Mouse (Mus musculus) forebrain, embryonic 16.5 days (tissue): ENCODE measurements at regions not wholly inside any gene's neighbourhood (a gene's known extent, or its start where the extent isn't known, plus 50 kb on each side); places are given as distances from the start of the nearest gene placed in this dataset.
"Not testable (repeated sequence)": the region's sequence is repeated elsewhere in the genome, so short reads cannot be mapped to it uniquely, and the experiment has no call there.

Experiments
- ATAC-seq: fragments of 200-750 bp; cut with Nextera tagmentation; 2 replicates; pipeline ENCODE4 v1.8.0; 2017; ENCODE audit warnings: mild to moderate bottlenecking, moderate library complexity
- H3K27ac ChIP-seq: fragments of 300-500 bp; sonication (generic); 2 replicates; pipeline ENCODE4 v1.5.1; 2014; ENCODE audit warnings: low read length, control low read depth
- H3K27me3 ChIP-seq: fragments of 300-500 bp; sonication (generic); replicated peaks from 2 replicates; pipeline ENCODE4 v1.6.1; 2014; ENCODE audit warnings: low read length; ENCODE audit not compliant: control insufficient read depth, insufficient read depth
- H3K36me3 ChIP-seq: fragments of 300-500 bp; sonication (generic); 2 replicates; pipeline ENCODE4 v1.6.1; 2014; ENCODE audit not compliant: control insufficient read depth, insufficient read depth
- H3K4me1 ChIP-seq: fragments of 300-500 bp; sonication (generic); replicated peaks from 2 replicates; pipeline ENCODE4 v1.6.1; 2014; ENCODE audit warnings: low read length; ENCODE audit not compliant: control insufficient read depth, insufficient read depth
- H3K4me2 ChIP-seq: fragments of 300-500 bp; sonication (generic); 2 replicates; pipeline ENCODE4 v1.6.1; 2014; ENCODE audit warnings: mild to moderate bottlenecking, low read length, control low read depth
- H3K4me3 ChIP-seq: fragments of 300-500 bp; sonication (generic); replicated peaks from 2 replicates; pipeline ENCODE4 v1.5.1; 2014; ENCODE audit warnings: mild to moderate bottlenecking, low read length, control low read depth
- H3K9ac ChIP-seq: fragments of 300-500 bp; sonication (generic); replicated peaks from 2 replicates; pipeline ENCODE4 v1.6.1; 2014; ENCODE audit warnings: low read depth, low read length, control low read depth
- H3K9me3 ChIP-seq: fragments of 300-500 bp; sonication (generic); 2 replicates; pipeline ENCODE4 v1.6.1; 2016; ENCODE audit warnings: low read length; ENCODE audit not compliant: control insufficient read depth
- WGBS: fragments of 180-500 bp; shearing (Covaris S2); extraction: QIAGEN DNeasy Blood & Tissue Kit; methylation state at CpG from one replicate; pipeline ENCODE4 v1.1.7; 2014; 5-methylcytosine and 5-hydroxymethylcytosine counted together

GRCm38 (mm10) chr3:57951438-57951837, 103.6 kb upstream of the Pfn2 start:
- H3K4me1 ChIP-seq = peaks cover 7% of the 10 kb centered on the region
- H3K27ac ChIP-seq = no peak overlapping the region

GRCm38 (mm10) chr3:57957352-57957751, 109.5 kb upstream of the Pfn2 start:
- Histone ChIP-seq H3K9ac (no peak overlapping the region), H3K36me3 (no peaks in the 10 kb centered on the region), H3K27me3 (no peaks in the 10 kb centered on the region), H3K9me3 (peaks cover 3% of the 10 kb centered on the region; the same call in 1 of the 2 replicates), H3K4me2 (no peak overlapping the region), H3K4me1 (no peaks in the 10 kb centered on the region), H3K27ac (no peak overlapping the region), H3K4me3 (no peak overlapping the region)
- ATAC-seq = 0 out of 2 replicates have a peak, but pooled peaks have one; percentile 45
- WGBS = 84% methylated on average over 4 of the region's 4 CpGs

More at GRCm38 (mm10) chr3:57951438-57951837, 103.6 kb upstream of the Pfn2 start:
- H3K4me2 ChIP-seq = no peak overlapping the region
- H3K36me3 ChIP-seq = no peaks in the 10 kb centered on the region
- no peaks in the 10 kb centered on the region for H3K27me3 ChIP-seq
- no peaks in the 10 kb centered on the region for H3K9me3 ChIP-seq
- ATAC-seq = no peak
- H3K9ac ChIP-seq = no peak overlapping the region
- H3K4me3 ChIP-seq = no peak overlapping the region
- WGBS = 7% methylated on average over 5 of the region's 5 CpGs

- no peaks in the 10 kb centered on the region for H3K36me3 ChIP-seq
- H3K4me3 ChIP-seq = no peak overlapping the region
- H3K9ac ChIP-seq = no peak overlapping the region
- no peaks in the 10 kb centered on the region for H3K27me3 ChIP-seq
- H3K9me3 ChIP-seq = peaks cover 3% of the 10 kb centered on the region; the same call in 1 of the 2 replicates
- H3K4me1 ChIP-seq = no peaks in the 10 kb centered on the region
- no peak for ATAC-seq
- WGBS = 88% methylated on average over 7 of the region's 7 CpGs
- H3K27ac ChIP-seq = no peak overlapping the region
- H3K4me2 ChIP-seq = no peak overlapping the region
Measured at GRCm38 (mm10) chr3:57963965-57964364, 116.1 kb upstream of the Pfn2 start.

- WGBS = 86% methylated on average over 2 of the region's 2 CpGs
- not testable (repeated sequence) for H3K9me3 ChIP-seq, H3K27ac ChIP-seq, H3K4me1 ChIP-seq, H3K27me3 ChIP-seq, H3K9ac ChIP-seq, H3K4me2 ChIP-seq, H3K4me3 ChIP-seq, H3K36me3 ChIP-seq, ATAC-seq
Measured at GRCm38 (mm10) chr3:57970614-57971013, 122.7 kb upstream of the Pfn2 start.

- ATAC-seq = peak; percentile 67
- Histone ChIP-seq H3K4me1 (peaks cover 3% of the 10 kb centered on the region; the same call in 1 of the 2 replicates), H3K9ac (no peak overlapping the region), H3K27me3 (no peaks in the 10 kb centered on the region), H3K4me3 (no peak overlapping the region), H3K36me3 (no peaks in the 10 kb centered on the region), H3K27ac (no peak overlapping the region), H3K9me3 (no peaks in the 10 kb centered on the region), H3K4me2 (no peak overlapping the region)
- WGBS = 47% methylated on average over 6 of the region's 6 CpGs
Measured at GRCm38 (mm10) chr3:57972469-57973245, 124.8 kb upstream of the Pfn2 start.

- Histone ChIP-seq H3K27me3 (no peaks in the 10 kb centered on the region), H3K27ac (no peak overlapping the region), H3K4me1 (peaks cover 3% of the 10 kb centered on the region; the same call in 1 of the 2 replicates), H3K9ac (no peak overlapping the region), H3K4me3 (no peak overlapping the region), H3K4me2 (no peak overlapping the region), H3K36me3 (no peaks in the 10 kb centered on the region), H3K9me3 (no peaks in the 10 kb centered on the region)
- ATAC-seq = no peak
- WGBS = 83% methylated on average over 3 of the region's 3 CpGs
Measured at GRCm38 (mm10) chr3:57973546-57973945, 125.7 kb upstream of the Pfn2 start.

- H3K27ac ChIP-seq = no peak overlapping the region
- H3K4me1 ChIP-seq = peaks cover 3% of the 10 kb centered on the region; the same call in 1 of the 2 replicates
- no peaks in the 10 kb centered on the region for H3K9me3 ChIP-seq
- no peak for ATAC-seq
- no peaks in the 10 kb centered on the region for H3K36me3 ChIP-seq
- 68% methylated on average over 5 of the region's 5 CpGs for WGBS
- no peak overlapping the region for H3K9ac ChIP-seq
- no peak overlapping the region for H3K4me3 ChIP-seq
- no peaks in the 10 kb centered on the region for H3K27me3 ChIP-seq
- no peak overlapping the region for H3K4me2 ChIP-seq
Measured at GRCm38 (mm10) chr3:57975379-57975778, 127.5 kb upstream of the Pfn2 start.

GRCm38 (mm10) chr3:57976640-57977229, 128.9 kb upstream of the Pfn2 start:
- no peak for ATAC-seq
- Histone ChIP-seq H3K9ac (no peak overlapping the region), H3K4me3 (no peak overlapping the region), H3K27ac (no peak overlapping the region), H3K36me3 (no peaks in the 10 kb centered on the region), H3K27me3 (no peaks in the 10 kb centered on the region), H3K4me2 (no peak overlapping the region), H3K4me1 (peaks cover 3% of the 10 kb centered on the region; the same call in 1 of the 2 replicates), H3K9me3 (no peaks in the 10 kb centered on the region)
- 85% methylated on average over 5 of the region's 5 CpGs for WGBS

GRCm38 (mm10) chr3:57988175-57988574, 140.3 kb upstream of the Pfn2 start:
- no peak for ATAC-seq
- no peak overlapping the region for H3K4me3 ChIP-seq
- no peaks in the 10 kb centered on the region for H3K9me3 ChIP-seq
- no peak overlapping the region for H3K9ac ChIP-seq
- 85% methylated on average over 3 of the region's 3 CpGs for WGBS
- H3K4me2 ChIP-seq = no peak overlapping the region
- H3K4me1 ChIP-seq = no peaks in the 10 kb centered on the region
- H3K27me3 ChIP-seq = no peaks in the 10 kb centered on the region
- H3K27ac ChIP-seq = no peak overlapping the region
- no peaks in the 10 kb centered on the region for H3K36me3 ChIP-seq
